Mouse (Mus musculus): Measurements from ENCODE around the gene Gfod2. TPM values are rescaled to one million over a fixed set of nuclear protein-coding genes. Genes with fewer than 3 reads are reported as not detected.
A peak's percentile ranks its signal among the peaks of the same experiment; 100 is the strongest.

Gfod2 gene
- total RNA-seq, 2 experiments from 2014 or later = 7.2 to 7.4 TPM

GRCm38 (mm10) chr8:105789626-105790025, 31.2 kb upstream of the Gfod2 start:
- H3K27ac ChIP-seq = no peak overlapping the region
- no peak overlapping the region for H3K4me3 ChIP-seq
- DNase-seq = no peak
- no peak for TF ChIP-seq CTCF (IDR thresholded peaks at IDR 0.05)
- intact Hi-C loops (cut with DNase I) = loop anchor here (2.0 kb wide), 1 partner anchor 75 kb away; no protein-coding TSS in a partner anchor

GRCm38 (mm10) chr8:105788927-105789326, 30.5 kb upstream of the Gfod2 start:
- H3K27ac ChIP-seq = no peak overlapping the region
- TF ChIP-seq CTCF (IDR thresholded peaks at IDR 0.05) = no peak
- intact Hi-C loops (cut with DNase I) = loop anchor here (2.0 kb wide), 1 partner anchor 74 kb away; no protein-coding TSS in a partner anchor
- no peak overlapping the region for H3K4me3 ChIP-seq
- DNase-seq = no peak

- no peak for DNase-seq
- H3K27ac ChIP-seq = no peak overlapping the region
- intact Hi-C loops (cut with DNase I) = loop anchor here (2.0 kb wide), 1 partner anchor 73 kb away; no protein-coding TSS in a partner anchor
- peak; percentile 79 for TF ChIP-seq CTCF (IDR thresholded peaks at IDR 0.05)
- H3K4me3 ChIP-seq = no peak overlapping the region
These were observed 29.8 kb upstream of the Gfod2 start for GRCm38 (mm10) chr8:105788241-105788640.

- TF ChIP-seq CTCF (IDR thresholded peaks at IDR 0.05) = no peak
- Histone ChIP-seq H3K4me3 (no peak overlapping the region), H3K27ac (no peak overlapping the region)
- intact Hi-C loops (cut with DNase I) = no loop called here
- DNase-seq = no peak
These were observed 21.8 kb upstream of the Gfod2 start for GRCm38 (mm10) chr8:105780298-105780697.

- no peak for TF ChIP-seq CTCF (IDR thresholded peaks at IDR 0.05)
- Histone ChIP-seq H3K4me3 (no peak overlapping the region), H3K27ac (no peak overlapping the region)
- DNase-seq = no peak
- intact Hi-C loops (cut with DNase I) = no loop called here
These were observed 19.4 kb upstream of the Gfod2 start for GRCm38 (mm10) chr8:105777833-105778232.

- intact Hi-C loops (cut with DNase I) = loop anchor here (5.0 kb wide), 1 partner anchor 62 kb away; no protein-coding TSS in a partner anchor
- DNase-seq = no peak
- Histone ChIP-seq H3K4me3 (no peak overlapping the region), H3K27ac (no peak overlapping the region)
- no peak for TF ChIP-seq CTCF (IDR thresholded peaks at IDR 0.05)
These were observed 16.0 kb upstream of the Gfod2 start for GRCm38 (mm10) chr8:105774498-105774897.

- DNase-seq = no peak
- TF ChIP-seq CTCF (IDR thresholded peaks at IDR 0.05) = no peak
- intact Hi-C loops (cut with DNase I) = loop anchor here (5.0 kb wide), 1 partner anchor 61 kb away; no protein-coding TSS in a partner anchor
- H3K27ac ChIP-seq = no peak overlapping the region; the same call in 1 of the 2 replicates
- H3K4me3 ChIP-seq = no peak overlapping the region
These were observed 15.0 kb upstream of the Gfod2 start for GRCm38 (mm10) chr8:105773441-105773861.

- intact Hi-C loops (cut with DNase I) = loop anchor here (5.0 kb wide), 1 partner anchor 59 kb away; no protein-coding TSS in a partner anchor
- no peak for TF ChIP-seq CTCF (IDR thresholded peaks at IDR 0.05)
- no peak overlapping the region for H3K27ac ChIP-seq
- no peak for DNase-seq
- H3K4me3 ChIP-seq = no peak overlapping the region
These were observed 13.1 kb upstream of the Gfod2 start for GRCm38 (mm10) chr8:105771398-105772175.

- intact Hi-C loops (cut with DNase I) = loop anchor here (5.0 kb wide), 1 partner anchor 58 kb away; no protein-coding TSS in a partner anchor
- DNase-seq = no peak
- H3K4me3 ChIP-seq = no peak overlapping the region
- H3K27ac ChIP-seq = no peak overlapping the region
- TF ChIP-seq CTCF (IDR thresholded peaks at IDR 0.05) = peak; percentile 74
These were observed 12.1 kb upstream of the Gfod2 start for GRCm38 (mm10) chr8:105770609-105771008.

- no peak for DNase-seq
- intact Hi-C loops (cut with DNase I) = no loop called here
These were observed 10.2 kb upstream of the Gfod2 start for GRCm38 (mm10) chr8:105768485-105769257.

GRCm38 (mm10) chr8:105757796-105758276, 628 bp downstream of the Gfod2 start:
- intact Hi-C loops (cut with DNase I) = no loop called here
- no peak for DNase-seq
- H3K4me3 ChIP-seq = peak overlapping the region; percentile 85
- no peak for TF ChIP-seq CTCF (IDR thresholded peaks at IDR 0.05)
- peak overlapping the region; percentile 88 for H3K27ac ChIP-seq

More at GRCm38 (mm10) chr8:105768485-105769257, 10.2 kb upstream of the Gfod2 start:
- Histone ChIP-seq H3K27ac (peak overlapping the region; percentile 58), H3K4me3 (no peak overlapping the region)
- TF ChIP-seq CTCF (IDR thresholded peaks at IDR 0.05) = no peak

- TF ChIP-seq CTCF (IDR thresholded peaks at IDR 0.05) = no peak
- intact Hi-C loops (cut with DNase I) = no loop called here
- DNase-seq = no peak
- Histone ChIP-seq H3K4me3 (no peak overlapping the region), H3K27ac (no peak overlapping the region)
These were observed 3.8 kb downstream of the Gfod2 start for GRCm38 (mm10) chr8:105754688-105755087.

GRCm38 (mm10) chr8:105753916-105754315, 4.5 kb downstream of the Gfod2 start:
- Histone ChIP-seq H3K4me3 (no peak overlapping the region), H3K27ac (no peak overlapping the region)
- no peak for TF ChIP-seq CTCF (IDR thresholded peaks at IDR 0.05)
- intact Hi-C loops (cut with DNase I) = no loop called here
- DNase-seq = no peak
